Mouse (Mus musculus) embryonic fibroblast, embryonic 13.5 days (primary cell): ENCODE measurements around the gene Cacna1d. TPM values are rescaled to one million over a fixed set of nuclear protein-coding genes. Genes with fewer than 3 reads are reported as not detected.

Experiments used
- H3K27ac ChIP-seq: 2 replicates; pipeline ENCODE4 v1.5.1; 2012; ENCODE audit warnings: low read length, control low read depth, inconsistent platforms; ENCODE audit not compliant: insufficient read depth
- H3K4me1 ChIP-seq: 2 replicates; pipeline ENCODE4 v1.6.1; 2011; ENCODE audit warnings: low read length; ENCODE audit not compliant: control insufficient read depth, insufficient read depth
- H3K4me3 ChIP-seq: 2 replicates; pipeline ENCODE4 v1.5.1; 2011; ENCODE audit warnings: mild to moderate bottlenecking, control low read depth, low read length; ENCODE audit not compliant: insufficient read depth
- CTCF ChIP-seq: IDR thresholded peaks from 2 replicates; pipeline ENCODE4 v1.5.1; 2011; ENCODE audit warnings: mild to moderate bottlenecking, control low read depth, low read length, moderate library complexity, borderline replicate concordance; ENCODE audit not compliant: insufficient read depth
- POLR2A ChIP-seq: IDR thresholded peaks from 2 replicates; pipeline ENCODE4 v1.6.1; 2011; ENCODE audit warnings: low read depth, mild to moderate bottlenecking, control low read depth, low read length, moderate library complexity
- polyA plus RNA-seq: library from polyadenylated mRNA; stranded (reverse); fragments of >200 nt; gene quantifications from 2 replicates; pipeline ENCODE4 v1.2.4, GENCODE M21; 2011; ENCODE audit warnings: low read depth; ENCODE audit not compliant: missing spikeins, insufficient read length

The Cacna1d gene
- polyA plus RNA-seq, 1 experiment, result not detected

- H3K4me3 ChIP-seq, result no peak overlapping the region
- TF ChIP-seq CTCF (no peak), POLR2A (no peak)
- H3K27ac ChIP-seq, result no peak overlapping the region
- H3K4me1 ChIP-seq, result no peaks in the 10 kb centered on the region
These were observed 27.9 kb downstream of the Cacna1d start for GRCm38 (mm10) chr14:30463312-30463711.

DNA sequence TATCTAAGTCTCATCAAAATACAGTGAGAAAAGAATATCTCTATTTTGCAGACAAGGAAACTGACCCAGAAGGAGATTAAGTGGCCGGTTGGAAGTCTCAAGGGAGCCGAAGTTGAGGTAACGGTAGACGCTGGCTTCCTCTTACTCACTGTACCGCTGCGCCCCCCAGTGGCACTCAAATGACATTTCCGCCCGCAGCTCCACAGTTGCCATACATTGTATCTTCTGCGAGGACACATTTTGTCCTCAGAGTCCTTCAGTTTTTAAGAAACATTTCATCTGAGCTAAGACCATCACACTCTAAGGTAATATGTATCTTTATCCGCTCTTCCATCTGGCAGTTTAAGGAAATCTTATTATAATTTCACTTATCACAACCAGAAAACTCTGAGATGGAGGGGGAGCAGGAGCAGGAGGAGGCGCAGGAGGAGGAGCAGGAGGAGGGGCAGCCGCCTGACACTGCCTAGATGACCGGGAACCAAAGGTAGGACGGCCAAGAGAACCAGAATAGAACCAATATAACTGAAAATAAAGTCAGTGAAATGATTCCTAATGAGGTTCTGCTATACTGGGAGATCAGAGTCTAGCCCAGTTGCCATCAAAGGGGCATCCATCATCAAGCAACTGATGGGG lies 31.2 kb downstream of the Cacna1d start:
- Histone ChIP-seq H3K27ac (no peak overlapping the region), H3K4me3 (no peak overlapping the region), H3K4me1 (no peaks in the 10 kb centered on the region; the same call in 1 of the 2 replicates)
- TF ChIP-seq CTCF, result peak; percentile 84
- no peak for TF ChIP-seq POLR2A

- Histone ChIP-seq H3K27ac (no peak overlapping the region), H3K4me1 (no peaks in the 10 kb centered on the region; the same call in 1 of the 2 replicates), H3K4me3 (no peak overlapping the region)
- no peak for TF ChIP-seq CTCF
- no peak for TF ChIP-seq POLR2A
These were observed 32.4 kb downstream of the Cacna1d start for GRCm38 (mm10) chr14:30458820-30459219.

GRCm38 (mm10) chr14:30457897-30458296 lies 33.4 kb downstream of the Cacna1d start:
- no peaks in the 10 kb centered on the region; the same call in 1 of the 2 replicates for H3K4me1 ChIP-seq
- no peak overlapping the region for H3K4me3 ChIP-seq
- TF ChIP-seq CTCF (no peak), POLR2A (no peak)
- H3K27ac ChIP-seq, result no peak overlapping the region

- Histone ChIP-seq H3K4me3 (no peak overlapping the region), H3K27ac (no peak overlapping the region), H3K4me1 (no peaks in the 10 kb centered on the region; the same call in 1 of the 2 replicates)
- TF ChIP-seq CTCF (no peak), POLR2A (no peak)
These were observed 33.8 kb downstream of the Cacna1d start for GRCm38 (mm10) chr14:30457436-30457835.

GRCm38 (mm10) chr14:30455801-30456595 lies 35.3 kb downstream of the Cacna1d start:
- Histone ChIP-seq H3K4me3 (no peak overlapping the region), H3K4me1 (no peaks in the 10 kb centered on the region; the same call in 1 of the 2 replicates), H3K27ac (no peak overlapping the region)
- no peak for TF ChIP-seq POLR2A
- no peak for TF ChIP-seq CTCF

DNA sequence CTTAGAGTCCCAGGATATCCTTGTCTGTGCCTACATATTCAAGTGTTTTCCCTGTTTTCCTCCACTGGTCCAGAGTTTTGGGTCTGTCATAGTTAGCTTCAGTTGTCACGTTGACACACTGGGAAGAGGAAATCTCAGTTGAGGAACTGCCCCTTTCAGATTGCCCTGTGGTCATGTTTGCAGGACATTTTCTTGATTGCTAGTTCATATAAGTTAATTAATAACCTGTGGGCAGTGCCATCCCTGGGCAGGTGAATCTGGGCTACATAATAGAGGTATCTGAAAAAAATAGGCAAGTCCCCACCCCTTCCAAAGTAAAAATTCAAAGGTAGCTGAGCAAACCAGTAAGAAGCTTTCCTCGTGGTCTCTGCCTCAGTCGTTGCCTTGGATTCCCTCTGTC lies 51.3 kb downstream of the Cacna1d start:
- TF ChIP-seq CTCF (no peak), POLR2A (no peak)
- no peak overlapping the region for H3K4me3 ChIP-seq

GRCm38 (mm10) chr14:30435316-30435715 lies 55.9 kb downstream of the Cacna1d start:
- Histone ChIP-seq H3K4me3 (no peak overlapping the region), H3K4me1 (no peaks in the 10 kb centered on the region), H3K27ac (no peak overlapping the region)
- no peak for TF ChIP-seq CTCF
- TF ChIP-seq POLR2A, result no peak

More for the DNA sequence above, 51.3 kb downstream of the Cacna1d start:
- no peak overlapping the region for H3K27ac ChIP-seq
- H3K4me1 ChIP-seq, result no peaks in the 10 kb centered on the region

DNA sequence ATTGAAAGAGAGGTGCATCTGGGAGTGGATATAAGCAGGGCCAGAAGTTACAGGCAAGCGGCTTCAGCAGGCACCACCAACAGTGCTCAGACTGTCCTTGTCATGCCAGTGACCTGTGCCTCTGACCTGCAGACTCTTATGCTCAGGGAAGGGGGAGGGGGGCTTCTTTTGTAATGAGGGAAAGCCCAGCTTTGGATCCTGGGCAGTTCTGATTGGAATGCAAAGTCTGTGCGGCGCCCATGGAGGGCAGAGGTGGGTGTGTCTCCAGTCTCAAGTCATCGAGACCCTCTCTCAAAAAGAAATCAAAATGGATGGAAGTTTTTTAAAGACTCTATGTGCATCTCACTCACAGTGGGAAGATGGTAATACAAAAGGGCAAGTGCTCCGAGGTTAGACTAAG lies 60.8 kb downstream of the Cacna1d start:
- Histone ChIP-seq H3K4me1 (no peaks in the 10 kb centered on the region), H3K4me3 (no peak overlapping the region), H3K27ac (no peak overlapping the region)
- TF ChIP-seq POLR2A (no peak), CTCF (no peak)

GRCm38 (mm10) chr14:30430026-30430425 lies 61.2 kb downstream of the Cacna1d start:
- H3K4me1 ChIP-seq, result no peaks in the 10 kb centered on the region
- H3K27ac ChIP-seq, result no peak overlapping the region
- H3K4me3 ChIP-seq, result no peak overlapping the region
- no peak for TF ChIP-seq POLR2A
